Mouse (Mus musculus): ENCODE data around the gene Trabd2b. TPM values are rescaled to one million over a fixed set of nuclear protein-coding genes. Genes with fewer than 3 reads are reported as not detected.

Gene Trabd2b
- total RNA-seq, 1 experiment = 0.31 TPM

GRCm38 (mm10) chr4:114651606-114652005, 245.1 kb downstream of the Trabd2b start:
- in situ Hi-C loops (cut with MboI; ENCODE audit: low sequenced_read_pairs in 2 of 2, unreplicated experiment in 2 of 2) = loop anchor here in 1 of 2 experiments (25.0 kb wide), 1 partner anchor 261 kb away; the partner anchor contains the start of gene Foxd2
- H3K4me1 ChIP-seq (ENCODE audit: control insufficient read depth in 2 of 2, insufficient read depth in 2 of 2, low read length in 2 of 2, poor library complexity in 1 of 2) = no peaks in the 10 kb centered on the region
- no peak for TF ChIP-seq HCFC1 (IDR thresholded peaks at IDR 0.05; ENCODE audit: borderline replicate concordance, insufficient read depth, low read length)
- no peak for TF ChIP-seq ZC3H11A (IDR thresholded peaks at IDR 0.05; ENCODE audit: borderline replicate concordance, low read depth, low read length)
- TF ChIP-seq CHD2 (IDR thresholded peaks at IDR 0.05; ENCODE audit: low read depth, low read length) = no peak
- H3K36me3 ChIP-seq (ENCODE audit: control insufficient read depth, insufficient read depth, low read length, poor library complexity, severe bottlenecking) = no peaks in the 10 kb centered on the region
- no peaks in the 10 kb centered on the region for H3K9me3 ChIP-seq (ENCODE audit: control insufficient read depth, insufficient read depth, low read depth, low read length)
- H3K9ac ChIP-seq (ENCODE audit: insufficient read depth, low read depth, low read length, poor library complexity, severe bottlenecking) = no peak overlapping the region
- no peak for DNase-seq (ENCODE audit: low read depth, low spot score)
- no peak overlapping the region for H3K27ac ChIP-seq (ENCODE audit: insufficient read depth, low read depth, low read length, poor library complexity, severe bottlenecking)
- no peak overlapping the region for H3K4me3 ChIP-seq (ENCODE audit: insufficient read depth in 1 of 2, low read depth in 1 of 2, low read length in 2 of 2, poor library complexity in 1 of 2, severe bottlenecking in 1 of 2)

GRCm38 (mm10) chr4:114652400-114652799, 245.9 kb downstream of the Trabd2b start:
- no peaks in the 10 kb centered on the region for H3K9me3 ChIP-seq (ENCODE audit: control insufficient read depth, insufficient read depth, low read depth, low read length)
- no peak overlapping the region for H3K27ac ChIP-seq (ENCODE audit: insufficient read depth, low read depth, low read length, poor library complexity, severe bottlenecking)
- in situ Hi-C loops (cut with MboI; ENCODE audit: low sequenced_read_pairs in 2 of 2, unreplicated experiment in 2 of 2) = loop anchor here in 1 of 2 experiments (25.0 kb wide), 1 partner anchor 260 kb away; the partner anchor contains the start of gene Foxd2
- H3K36me3 ChIP-seq (ENCODE audit: control insufficient read depth, insufficient read depth, low read length, poor library complexity, severe bottlenecking) = no peaks in the 10 kb centered on the region
- TF ChIP-seq ZNF384 (IDR thresholded peaks at IDR 0.05; ENCODE audit: low read depth, low read length) (no peak), ZC3H11A (IDR thresholded peaks at IDR 0.05; ENCODE audit: borderline replicate concordance, low read depth, low read length) (no peak), CHD2 (IDR thresholded peaks at IDR 0.05; ENCODE audit: low read depth, low read length) (no peak), MAFK (IDR thresholded peaks at IDR 0.05; ENCODE audit: insufficient read depth, low read depth, low read length) (no peak), HCFC1 (IDR thresholded peaks at IDR 0.05; ENCODE audit: borderline replicate concordance, insufficient read depth, low read length) (no peak)
- DNase-seq (ENCODE audit: low read depth, low spot score) = no peak
- no peak overlapping the region for H3K9ac ChIP-seq (ENCODE audit: insufficient read depth, low read depth, low read length, poor library complexity, severe bottlenecking)
- H3K4me1 ChIP-seq (ENCODE audit: control insufficient read depth in 2 of 2, insufficient read depth in 2 of 2, low read length in 2 of 2, poor library complexity in 1 of 2) = no peaks in the 10 kb centered on the region
- no peak overlapping the region for H3K4me3 ChIP-seq (ENCODE audit: insufficient read depth in 1 of 2, low read depth in 1 of 2, low read length in 2 of 2, poor library complexity in 1 of 2, severe bottlenecking in 1 of 2)

- TF ChIP-seq CHD2 (IDR thresholded peaks at IDR 0.05; ENCODE audit: low read depth, low read length) (no peak), ZNF384 (IDR thresholded peaks at IDR 0.05; ENCODE audit: low read depth, low read length) (no peak), ZC3H11A (IDR thresholded peaks at IDR 0.05; ENCODE audit: borderline replicate concordance, low read depth, low read length) (no peak), HCFC1 (IDR thresholded peaks at IDR 0.05; ENCODE audit: borderline replicate concordance, insufficient read depth, low read length) (no peak)
- Histone ChIP-seq H3K4me1 (ENCODE audit: control insufficient read depth in 2 of 2, insufficient read depth in 2 of 2, low read length in 2 of 2, poor library complexity in 1 of 2) (no peaks in the 10 kb centered on the region), H3K9ac (ENCODE audit: insufficient read depth, low read depth, low read length, poor library complexity, severe bottlenecking) (no peak overlapping the region), H3K36me3 (ENCODE audit: control insufficient read depth, insufficient read depth, low read length, poor library complexity, severe bottlenecking) (no peaks in the 10 kb centered on the region), H3K27ac (ENCODE audit: insufficient read depth, low read depth, low read length, poor library complexity, severe bottlenecking) (no peak overlapping the region), H3K9me3 (ENCODE audit: control insufficient read depth, insufficient read depth, low read depth, low read length) (no peaks in the 10 kb centered on the region), H3K4me3 (ENCODE audit: insufficient read depth in 1 of 2, low read depth in 1 of 2, low read length in 2 of 2, poor library complexity in 1 of 2, severe bottlenecking in 1 of 2) (no peak overlapping the region)
- in situ Hi-C loops (cut with MboI; ENCODE audit: low sequenced_read_pairs in 2 of 2, unreplicated experiment in 2 of 2) = loop anchor here in 1 of 2 experiments (25.0 kb wide), 1 partner anchor 254 kb away; the partner anchor contains the start of gene Foxd2
- DNase-seq (ENCODE audit: low read depth, low spot score) = no peak
These were observed 251.4 kb downstream of the Trabd2b start for GRCm38 (mm10) chr4:114657933-114658332.

GRCm38 (mm10) chr4:114659876-114660275, 253.4 kb downstream of the Trabd2b start:
- in situ Hi-C loops (cut with MboI; ENCODE audit: low sequenced_read_pairs in 2 of 2, unreplicated experiment in 2 of 2) = loop anchor here (10.0 to 25.0 kb wide), 3 partner anchors 252 to 405 kb away; partner anchors contain the start of gene Foxd2 (in 1 of the 2)
- Histone ChIP-seq H3K4me1 (ENCODE audit: control insufficient read depth in 2 of 2, insufficient read depth in 2 of 2, low read length in 2 of 2, poor library complexity in 1 of 2) (no peaks in the 10 kb centered on the region), H3K9me3 (ENCODE audit: control insufficient read depth, insufficient read depth, low read depth, low read length) (no peaks in the 10 kb centered on the region), H3K4me3 (ENCODE audit: insufficient read depth in 1 of 2, low read depth in 1 of 2, low read length in 2 of 2, poor library complexity in 1 of 2, severe bottlenecking in 1 of 2) (no peak overlapping the region), H3K9ac (ENCODE audit: insufficient read depth, low read depth, low read length, poor library complexity, severe bottlenecking) (no peak overlapping the region), H3K27ac (ENCODE audit: insufficient read depth, low read depth, low read length, poor library complexity, severe bottlenecking) (no peak overlapping the region), H3K36me3 (ENCODE audit: control insufficient read depth, insufficient read depth, low read length, poor library complexity, severe bottlenecking) (no peaks in the 10 kb centered on the region)
- DNase-seq (ENCODE audit: low read depth, low spot score) = no peak
- TF ChIP-seq HCFC1 (IDR thresholded peaks at IDR 0.05; ENCODE audit: borderline replicate concordance, insufficient read depth, low read length) (no peak), ZC3H11A (IDR thresholded peaks at IDR 0.05; ENCODE audit: borderline replicate concordance, low read depth, low read length) (no peak), MAFK (IDR thresholded peaks at IDR 0.05; ENCODE audit: insufficient read depth, low read depth, low read length) (no peak), ZNF384 (IDR thresholded peaks at IDR 0.05; ENCODE audit: low read depth, low read length) (no peak), CHD2 (IDR thresholded peaks at IDR 0.05; ENCODE audit: low read depth, low read length) (no peak)

Data from ES-E14 (cell line).